Mouse (Mus musculus) cerebellum, adult (tissue): ENCODE data around the gene Irs2.

Experiments
- ATAC-seq: cut with Nextera tagmentation; 2 replicates; pipeline ENCODE4 v1.9.2; 2017; ENCODE audit warnings: mild to moderate bottlenecking, moderate library complexity, mixed read lengths; ENCODE audit not compliant: insufficient number of reproducible peaks, low FRiP score, low TSS enrichment

Irs2 gene

DNA sequence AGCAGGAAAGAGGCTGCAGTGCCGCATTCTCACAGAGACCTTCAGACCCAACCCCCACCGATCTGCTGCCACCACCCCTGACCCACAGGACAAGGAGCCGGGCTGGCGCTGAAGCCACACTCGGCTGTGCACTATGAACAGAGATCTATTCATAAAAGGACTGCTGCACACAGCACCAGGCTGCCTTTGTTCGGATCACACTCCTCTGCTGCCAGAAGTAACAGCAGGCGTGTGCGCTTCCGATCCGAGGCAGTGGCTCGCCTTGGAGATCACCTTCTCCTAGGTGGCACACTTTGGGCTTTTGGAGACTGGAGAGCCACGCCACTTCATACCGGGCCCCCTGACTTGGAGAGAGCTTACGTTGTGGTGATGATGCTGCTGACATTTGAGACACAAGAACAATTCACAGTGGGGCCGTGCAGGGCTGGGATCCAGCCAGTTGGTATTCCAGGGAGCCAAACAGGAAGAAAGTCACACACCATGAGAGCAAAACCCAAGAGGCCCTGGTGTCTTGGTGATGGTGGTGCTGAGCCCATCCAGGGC, 47.9 kb downstream of the Irs2 start:
- no peak for ATAC-seq

DNA sequence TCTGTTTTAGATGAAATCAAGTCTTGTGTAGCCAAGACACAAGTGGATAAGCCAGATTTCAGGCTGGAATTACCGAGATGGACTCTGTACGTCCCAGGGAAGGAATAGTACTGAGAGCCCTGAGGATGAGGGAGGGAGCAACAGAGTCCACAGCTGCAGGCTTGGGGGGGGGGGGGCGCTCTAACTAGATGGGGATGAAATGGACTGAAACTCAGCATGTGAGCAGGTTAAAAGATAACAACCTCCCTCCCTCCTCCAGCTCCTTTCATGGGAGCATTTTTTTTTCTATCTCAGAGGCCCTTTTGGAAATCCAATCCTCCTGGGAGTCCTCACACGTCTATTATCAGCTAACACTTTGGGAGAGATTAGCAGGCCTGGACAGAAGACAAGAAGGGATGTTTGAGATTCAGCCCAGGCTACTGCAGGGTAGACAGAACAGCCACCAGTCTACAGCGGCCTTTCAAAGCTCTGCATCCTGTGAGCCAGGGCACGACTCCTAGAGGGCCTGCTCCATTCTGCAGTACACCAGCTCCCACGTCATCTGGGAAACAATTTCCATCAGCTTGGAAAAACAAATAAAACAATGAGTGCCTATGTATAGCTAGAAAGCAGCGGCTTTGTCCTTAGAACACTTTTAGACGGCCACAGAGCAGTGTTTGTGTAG, 50.8 kb downstream of the Irs2 start:
- no peak for ATAC-seq

DNA sequence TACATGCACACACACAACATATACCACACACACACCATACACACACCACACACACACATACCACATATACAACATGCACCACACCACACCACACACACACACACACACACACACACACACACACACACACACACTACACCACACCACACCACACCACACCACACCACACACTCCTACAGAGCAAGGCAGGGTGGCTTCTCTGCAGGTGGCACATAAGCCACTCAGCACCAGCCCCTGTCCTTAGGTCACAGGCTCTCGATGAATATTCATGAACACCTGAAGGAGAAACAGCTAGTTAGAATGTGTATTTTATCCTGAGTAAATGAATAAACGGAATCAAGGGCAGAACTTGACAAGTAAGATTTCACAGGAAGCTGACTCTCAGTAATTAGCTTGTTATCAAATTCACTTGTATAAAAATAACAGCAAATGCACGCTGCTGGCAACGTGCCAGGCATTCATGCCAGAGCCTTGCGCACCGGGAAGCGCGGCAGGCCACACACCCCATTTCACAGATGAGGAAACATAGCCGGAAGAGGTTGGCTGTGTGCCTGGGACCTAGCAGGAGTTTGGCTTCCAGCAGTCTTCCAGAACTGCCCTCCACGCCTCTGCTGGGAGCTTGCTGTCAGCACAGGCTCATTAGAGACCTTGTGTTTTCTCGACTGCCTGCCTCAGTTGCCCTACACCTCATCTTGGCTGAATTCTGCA, 54.8 kb downstream of the Irs2 start:
- no peak for ATAC-seq

DNA sequence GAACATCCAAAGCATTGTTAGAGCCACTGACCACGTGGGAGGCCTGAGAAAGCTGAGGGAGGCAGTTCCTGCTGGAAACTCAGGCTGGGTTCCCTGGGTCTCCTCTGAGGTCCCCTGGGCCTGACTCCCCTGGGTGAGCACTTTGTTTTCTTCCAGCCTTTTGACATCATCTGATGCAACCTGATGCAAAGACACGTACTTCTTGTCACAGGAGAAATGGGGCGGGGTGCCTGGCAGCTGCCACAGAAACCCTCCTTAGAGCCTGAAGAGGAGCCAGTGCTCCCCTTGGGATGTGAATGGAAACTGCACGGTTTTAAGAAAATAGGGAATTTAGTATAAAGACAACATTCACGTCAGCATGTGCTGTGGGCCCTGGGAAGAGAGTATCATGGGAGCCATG, 55.6 kb downstream of the Irs2 start:
- ATAC-seq, result no peak

DNA sequence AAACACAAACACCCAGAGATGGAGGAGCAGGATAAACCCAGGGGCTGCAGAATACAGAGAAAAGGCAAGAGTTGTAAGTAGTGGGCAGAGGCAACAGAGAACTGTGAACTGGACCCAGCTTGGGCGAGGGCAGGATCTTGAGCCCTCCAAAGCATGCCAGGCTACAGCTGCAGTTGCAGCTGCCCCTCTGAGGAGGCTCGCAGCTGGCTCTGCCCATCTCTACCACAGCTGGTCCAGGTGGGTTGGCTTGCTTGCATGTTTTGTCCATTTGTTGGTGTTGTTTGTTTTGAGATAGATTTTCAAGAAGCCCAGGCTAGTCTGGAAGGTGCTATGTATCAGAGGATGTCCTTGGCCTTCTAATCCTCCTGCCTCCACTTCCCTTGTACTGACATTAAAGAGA, 56.0 kb downstream of the Irs2 start:
- ATAC-seq, result no peak

DNA sequence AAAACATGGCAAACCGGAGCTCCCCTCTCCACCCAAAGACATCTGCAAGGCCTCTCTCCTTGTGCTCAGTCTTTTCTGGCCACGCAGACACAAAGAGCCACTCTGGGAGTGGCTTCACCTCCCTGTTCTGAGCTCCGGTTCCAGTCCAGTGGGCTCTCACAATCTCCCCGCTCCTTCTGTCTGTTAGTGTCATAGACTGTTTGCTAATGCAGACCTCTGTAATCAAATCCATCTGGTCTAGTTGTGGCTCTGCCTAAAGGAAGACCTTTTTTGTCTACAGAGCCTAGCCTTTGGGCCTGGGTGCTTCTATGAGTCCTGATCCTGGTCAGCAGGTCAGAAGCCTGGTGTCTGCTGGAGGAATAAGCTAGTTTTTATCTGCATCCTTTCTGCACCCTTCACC, 56.7 kb downstream of the Irs2 start:
- no peak for ATAC-seq

DNA sequence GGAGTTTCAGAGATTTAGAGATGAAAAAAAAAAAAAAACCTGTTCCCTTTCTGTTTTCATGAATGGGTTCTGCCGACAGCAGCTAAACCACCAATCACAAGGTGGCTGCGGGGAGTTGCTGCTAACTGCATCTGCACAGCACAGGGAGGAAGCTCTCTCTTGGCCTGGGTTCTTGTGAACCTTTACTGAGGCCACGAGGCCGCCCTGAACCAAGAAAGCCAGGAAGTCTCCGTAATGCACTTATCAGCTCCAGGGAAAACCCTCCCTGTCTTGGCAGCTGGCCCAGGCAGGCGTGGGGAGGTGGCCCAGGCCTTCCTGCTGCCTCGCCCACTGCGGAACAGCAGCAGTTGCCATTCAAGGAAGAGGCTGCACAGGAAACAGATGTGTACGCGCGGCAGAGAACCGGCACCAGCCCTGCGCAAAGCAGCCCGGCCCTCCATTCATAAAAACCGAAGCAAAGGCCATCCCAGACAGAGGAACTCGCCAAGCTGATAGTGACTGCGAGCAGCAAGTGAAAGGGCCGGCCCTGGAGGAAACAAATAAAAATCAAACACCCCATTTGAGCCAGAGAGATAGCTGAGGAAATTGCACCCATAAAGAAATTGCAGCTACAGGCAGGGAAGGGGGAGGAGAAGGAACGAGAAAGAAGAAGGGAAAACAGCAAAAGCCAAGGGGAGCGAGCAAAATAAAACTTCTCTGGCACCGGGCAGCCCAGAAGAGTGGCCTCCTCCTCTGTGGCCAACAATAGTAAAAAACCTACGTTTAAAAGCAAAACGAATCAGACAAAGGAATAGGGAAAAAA, 62.1 kb downstream of the Irs2 start:
- ATAC-seq, result 0 out of 2 replicates have a peak, but pooled peaks have one; percentile 27

DNA sequence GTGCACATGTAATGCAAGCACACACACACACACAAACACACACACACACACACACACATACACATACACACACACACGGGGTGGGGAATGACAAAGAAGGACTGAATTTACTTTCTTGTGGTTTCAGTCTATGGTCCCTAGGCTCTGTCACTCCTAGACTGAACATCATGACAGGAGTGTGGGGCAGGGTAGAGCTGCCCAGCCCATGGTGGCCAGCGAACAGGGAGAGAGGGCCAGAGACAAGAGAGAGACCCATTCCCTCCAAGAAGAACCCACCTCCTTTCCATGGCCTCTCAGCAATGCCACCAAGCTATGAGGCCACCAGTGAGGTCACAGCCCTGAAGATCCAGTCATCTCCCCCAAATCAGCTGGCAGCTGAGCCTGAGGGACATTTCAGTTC, 62.8 kb downstream of the Irs2 start:
- no peak for ATAC-seq

DNA sequence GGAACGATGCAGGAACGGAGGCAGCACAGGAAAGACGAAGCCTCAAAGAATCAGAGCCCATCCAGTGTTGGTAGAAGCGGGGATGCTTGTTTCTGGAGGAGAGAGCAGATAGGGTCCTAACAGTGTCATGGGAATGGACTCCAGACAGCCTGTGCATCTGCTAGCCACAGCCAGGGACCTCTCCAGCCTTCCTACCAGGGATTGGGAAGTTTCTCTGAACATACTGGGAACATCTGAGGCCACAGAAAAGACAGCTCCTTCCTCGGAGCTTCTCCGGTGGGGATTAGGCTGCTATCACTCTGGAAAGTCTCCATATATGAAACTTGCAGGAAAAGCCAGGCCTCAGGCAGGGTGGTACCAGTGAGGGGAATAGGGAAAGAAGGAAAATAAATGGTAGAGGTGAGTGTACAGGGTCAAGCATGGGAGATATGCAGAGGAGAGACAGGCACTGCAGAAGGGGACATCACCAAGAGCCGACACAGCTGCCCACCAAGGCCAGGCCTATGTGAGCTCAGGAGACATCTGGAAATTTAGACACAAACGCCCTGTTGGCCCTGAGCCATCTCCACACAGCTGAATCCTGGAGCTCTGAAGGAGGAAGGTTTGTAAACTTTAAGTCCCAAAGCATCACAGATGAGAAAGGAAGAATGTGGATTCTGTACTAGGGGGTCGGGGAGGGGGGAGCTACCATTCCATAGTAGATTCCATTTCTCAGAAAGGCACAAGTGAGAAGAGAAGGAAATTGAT, 64.8 kb downstream of the Irs2 start:
- no peak for ATAC-seq

DNA sequence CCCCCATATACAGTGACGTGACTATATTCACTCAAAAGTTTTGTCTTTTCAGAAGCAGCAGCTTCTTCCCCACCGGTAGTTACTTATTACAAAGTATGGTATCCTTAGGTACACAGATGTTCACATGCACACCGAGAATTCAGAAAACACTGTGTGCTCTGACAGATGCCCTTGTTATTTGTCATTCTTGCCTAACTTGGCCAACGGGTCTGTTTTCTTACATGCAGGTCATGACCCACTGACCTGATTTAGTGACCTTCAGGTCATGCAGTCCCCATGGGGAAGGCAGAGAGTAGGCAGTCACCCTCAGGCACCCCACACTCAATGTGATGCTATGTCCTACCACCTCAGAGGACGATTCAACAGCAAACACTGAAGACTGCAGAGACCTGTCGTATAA, 68.4 kb downstream of the Irs2 start:
- ATAC-seq, result no peak

DNA sequence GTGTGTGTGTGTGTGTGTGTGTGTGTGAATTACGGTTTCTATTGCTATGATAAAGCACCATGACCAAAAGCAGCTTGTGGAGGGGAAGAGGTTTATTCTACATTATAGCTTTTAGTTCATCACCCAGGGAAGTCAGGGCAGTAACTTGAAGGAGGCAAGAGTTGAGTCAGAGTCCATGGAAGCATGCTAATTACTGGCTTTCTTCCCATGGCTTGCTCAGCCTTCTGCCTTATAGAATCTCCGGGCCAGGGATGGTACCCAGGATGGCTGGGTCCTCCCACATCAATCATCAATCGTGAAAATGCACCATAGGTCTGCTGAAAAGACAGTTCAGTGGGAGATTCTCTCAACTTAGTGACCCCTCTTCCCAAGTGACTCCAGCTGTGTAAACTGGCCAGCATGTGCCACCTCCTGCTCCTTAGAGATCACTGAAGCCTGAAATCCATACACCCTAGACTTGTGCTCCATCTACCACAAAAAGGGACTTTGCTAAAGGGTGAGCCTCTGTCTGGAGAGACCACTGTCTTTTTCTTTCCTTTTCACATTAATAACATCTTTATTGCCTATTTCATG, 69.0 kb downstream of the Irs2 start:
- ATAC-seq, result no peak

DNA sequence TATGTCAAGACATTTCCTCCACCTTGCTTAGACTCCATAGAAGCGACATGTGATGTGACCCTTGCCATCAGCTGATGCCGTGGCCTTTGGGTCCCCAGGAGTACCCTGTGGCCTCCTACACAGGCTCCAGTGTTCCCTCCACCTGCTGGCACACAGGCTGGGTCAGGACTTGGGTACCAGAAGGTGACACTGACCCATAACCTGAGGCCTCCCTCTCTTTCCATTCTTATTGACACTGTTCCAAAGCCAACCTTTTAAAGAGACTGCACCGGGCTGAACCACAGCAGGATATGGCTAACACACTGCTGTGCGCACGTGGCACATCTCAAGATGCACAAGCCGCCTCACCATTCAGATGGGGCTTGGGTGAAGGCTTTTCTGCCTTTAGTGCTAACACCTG, 70.0 kb downstream of the Irs2 start:
- ATAC-seq, result no peak

DNA sequence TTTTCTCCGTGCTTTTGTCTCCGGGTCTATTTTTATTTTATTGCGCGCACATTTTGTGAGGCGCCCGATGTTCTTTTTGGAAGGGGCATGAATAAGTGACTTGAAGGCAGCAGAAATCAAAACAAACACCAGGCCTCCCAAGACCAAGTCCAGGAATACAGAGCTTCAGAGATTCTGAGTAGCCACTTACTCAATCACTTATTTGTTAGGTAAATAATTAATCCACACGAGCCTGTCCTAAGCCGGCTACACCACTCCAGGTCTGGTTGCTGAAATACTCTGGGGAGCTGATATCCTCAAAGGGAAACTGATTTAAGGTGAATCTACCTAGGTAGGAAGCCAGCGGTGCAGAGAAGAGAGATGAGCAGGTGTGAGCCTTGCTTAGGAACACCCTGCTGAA, 71.6 kb downstream of the Irs2 start:
- no peak for ATAC-seq

DNA sequence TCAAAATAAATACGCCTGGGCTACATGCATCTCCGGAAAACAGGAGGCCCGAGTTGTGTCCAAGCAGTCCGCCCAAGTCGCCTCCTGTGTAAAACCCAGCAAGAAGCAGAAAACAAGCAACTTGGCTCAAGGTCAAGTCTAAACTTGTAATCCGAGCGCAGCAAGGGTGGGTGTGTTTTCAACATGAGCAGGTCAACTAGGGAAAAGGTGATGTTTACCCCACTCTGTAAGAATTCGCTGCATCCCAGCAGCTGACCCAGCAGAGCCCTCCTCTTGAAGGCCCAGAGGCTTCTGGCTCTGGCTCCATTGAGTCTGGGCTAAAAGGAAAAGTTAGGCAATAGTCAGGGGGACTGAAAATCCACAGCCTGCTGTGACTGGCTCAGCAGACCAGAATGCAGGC, 73.0 kb downstream of the Irs2 start:
- no peak for ATAC-seq
